Mouse (Mus musculus) bone marrow macrophage, adult 2 months (primary cell): ENCODE results near the gene Zbtb5. TPM values are rescaled to one million over a fixed set of nuclear protein-coding genes. Genes with fewer than 3 reads are reported as not detected.
A peak's percentile ranks its signal among the peaks of the same experiment; 100 is the strongest.

ENCODE experiments used
- H3K27ac ChIP-seq: 2 replicates; pipeline ENCODE4 v1.5.1; 2012; ENCODE audit warnings: low read depth, low read length; ENCODE audit not compliant: insufficient read depth
- H3K4me1 ChIP-seq: 2 replicates; pipeline ENCODE4 v1.6.1; 2012; ENCODE audit warnings: low read length; ENCODE audit not compliant: control insufficient read depth, insufficient read depth
- H3K4me3 ChIP-seq: 2 replicates; pipeline ENCODE4 v1.5.1; 2012; ENCODE audit warnings: mild to moderate bottlenecking, low read length, moderate library complexity; ENCODE audit not compliant: insufficient read depth
- CTCF ChIP-seq: IDR thresholded peaks from 2 replicates; pipeline ENCODE4 v1.5.1; 2012; ENCODE audit warnings: low read depth, mild to moderate bottlenecking, low read length, moderate library complexity
- POLR2A ChIP-seq: IDR thresholded peaks from 2 replicates; pipeline ENCODE4 v1.6.1; 2012; ENCODE audit warnings: mild to moderate bottlenecking, low read depth, low read length, borderline replicate concordance
- polyA plus RNA-seq: library from polyadenylated mRNA; stranded (reverse); fragments of >200 nt; gene quantifications from 2 replicates; pipeline ENCODE4 v1.2.4, GENCODE M21; 2012; ENCODE audit not compliant: missing spikeins, insufficient read depth, insufficient read length

The Zbtb5 gene
- polyA plus RNA-seq, 1 experiment, result 7.3 TPM

DNA sequence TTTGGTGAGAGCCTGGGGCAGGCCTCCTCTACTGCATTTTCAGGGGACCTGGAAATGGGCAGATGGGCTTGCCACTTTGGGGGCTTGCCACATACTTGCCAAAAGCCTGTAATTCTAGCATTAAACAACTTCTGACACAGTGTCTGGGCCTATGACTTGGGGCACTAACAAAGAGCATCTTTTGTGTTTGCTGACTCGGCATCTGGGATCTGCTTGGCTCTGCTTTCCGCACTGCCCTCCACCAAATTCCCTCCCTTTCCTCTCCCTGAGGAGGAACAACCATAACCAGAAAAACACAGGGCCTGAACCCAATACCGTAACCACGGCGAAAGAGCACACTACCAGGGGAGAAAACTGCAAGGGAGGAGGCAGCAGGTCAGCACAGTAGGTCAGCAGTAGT, 21.7 kb downstream of the Zbtb5 start:
- H3K27ac ChIP-seq, result no peak overlapping the region
- TF ChIP-seq POLR2A, result no peak
- no peak for TF ChIP-seq CTCF

DNA sequence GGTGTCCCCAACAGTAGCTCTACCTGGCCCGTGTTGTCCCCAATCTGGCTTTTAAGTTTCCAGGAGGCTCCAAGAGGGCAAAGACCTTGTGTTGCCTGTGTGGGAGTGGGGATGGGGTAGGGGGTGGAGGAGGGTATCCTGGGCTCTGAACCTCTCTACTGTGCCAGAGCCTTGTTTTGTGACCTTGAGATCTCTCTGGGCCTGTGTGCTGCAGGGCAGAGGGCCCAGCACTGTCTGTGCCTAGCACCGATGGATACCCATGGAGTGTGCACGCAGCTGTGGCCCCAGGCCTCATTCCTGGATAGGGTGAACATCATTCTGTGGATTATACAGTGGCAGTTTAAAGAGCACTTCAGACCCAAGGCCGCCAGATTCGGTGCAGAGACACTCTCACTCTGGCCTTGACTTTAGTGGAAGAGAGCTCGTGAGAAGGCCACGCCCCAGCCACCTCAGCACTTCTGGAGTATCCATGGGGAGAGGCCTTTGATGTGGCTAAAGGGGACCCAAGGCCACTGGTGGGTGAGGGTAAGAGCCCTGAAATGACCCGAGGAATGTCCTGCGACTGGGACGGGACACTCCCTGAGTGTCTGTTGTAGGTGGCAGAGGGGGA, 29.0 kb downstream of the Zbtb5 start:
- no peak overlapping the region for H3K27ac ChIP-seq
- H3K4me1 ChIP-seq, result peaks cover 8% of the 10 kb centered on the region
- H3K4me3 ChIP-seq, result no peak overlapping the region
- no peak for TF ChIP-seq POLR2A
- no peak for TF ChIP-seq CTCF

More for the DNA sequence above, 21.7 kb downstream of the Zbtb5 start:
- Histone ChIP-seq H3K4me3 (no peak overlapping the region), H3K4me1 (no peaks in the 10 kb centered on the region)

DNA sequence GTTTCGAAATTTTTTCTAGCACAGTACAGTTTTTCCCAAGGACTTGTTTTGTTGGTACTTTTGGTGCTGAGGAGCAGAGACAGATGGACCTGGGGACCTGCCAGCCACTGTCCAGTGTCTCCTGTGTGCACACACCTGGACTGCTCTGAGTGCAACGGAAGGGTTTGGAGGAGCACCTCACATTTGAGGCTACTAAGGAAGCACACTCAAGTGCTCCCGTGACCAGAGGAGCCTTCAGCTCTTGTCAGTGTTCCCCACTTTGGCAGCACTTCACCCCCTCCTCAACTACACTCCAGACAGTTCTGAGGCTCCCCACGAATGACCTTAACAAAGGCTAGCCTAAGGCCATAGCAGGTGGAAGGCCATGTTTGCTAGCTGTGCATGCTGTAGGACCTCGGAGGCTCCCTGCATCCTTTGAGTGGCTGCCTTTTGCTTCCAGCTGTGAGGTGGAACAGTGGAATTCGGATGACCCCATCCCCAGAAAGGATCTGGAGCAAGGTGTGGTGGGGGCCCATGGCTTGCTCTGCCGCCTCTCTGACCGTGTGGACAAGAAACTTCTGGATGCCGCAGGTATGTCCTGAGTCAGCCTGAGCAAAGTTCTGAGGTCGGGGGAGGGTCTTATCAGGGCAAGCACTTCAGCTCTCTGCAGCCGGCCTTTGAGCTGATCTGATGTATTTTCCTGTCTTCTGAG, 29.6 kb downstream of the Zbtb5 start:
- peaks cover 8% of the 10 kb centered on the region for H3K4me1 ChIP-seq
- no peak overlapping the region for H3K27ac ChIP-seq
- no peak overlapping the region for H3K4me3 ChIP-seq
- no peak for TF ChIP-seq CTCF
- no peak for TF ChIP-seq POLR2A

DNA sequence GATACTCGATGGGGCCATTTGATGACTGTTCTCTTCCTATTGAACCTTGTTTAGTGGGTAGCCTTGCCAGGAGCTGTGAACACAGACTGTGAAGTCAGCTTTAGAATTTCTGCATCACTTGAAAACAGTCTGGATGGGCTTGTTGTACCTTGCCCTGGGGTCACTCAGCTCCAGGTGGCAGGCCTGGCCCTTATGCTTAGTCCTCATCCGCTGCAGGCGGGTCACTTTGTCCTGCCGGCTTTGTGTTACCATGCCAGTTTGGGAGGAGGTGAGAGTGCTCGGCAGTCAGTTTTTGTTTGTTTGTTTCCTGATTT, 30.3 kb downstream of the Zbtb5 start:
- peaks cover 8% of the 10 kb centered on the region for H3K4me1 ChIP-seq
- TF ChIP-seq POLR2A, result no peak
- TF ChIP-seq CTCF, result no peak
- H3K27ac ChIP-seq, result no peak overlapping the region
- H3K4me3 ChIP-seq, result peak overlapping the region; percentile 93

DNA sequence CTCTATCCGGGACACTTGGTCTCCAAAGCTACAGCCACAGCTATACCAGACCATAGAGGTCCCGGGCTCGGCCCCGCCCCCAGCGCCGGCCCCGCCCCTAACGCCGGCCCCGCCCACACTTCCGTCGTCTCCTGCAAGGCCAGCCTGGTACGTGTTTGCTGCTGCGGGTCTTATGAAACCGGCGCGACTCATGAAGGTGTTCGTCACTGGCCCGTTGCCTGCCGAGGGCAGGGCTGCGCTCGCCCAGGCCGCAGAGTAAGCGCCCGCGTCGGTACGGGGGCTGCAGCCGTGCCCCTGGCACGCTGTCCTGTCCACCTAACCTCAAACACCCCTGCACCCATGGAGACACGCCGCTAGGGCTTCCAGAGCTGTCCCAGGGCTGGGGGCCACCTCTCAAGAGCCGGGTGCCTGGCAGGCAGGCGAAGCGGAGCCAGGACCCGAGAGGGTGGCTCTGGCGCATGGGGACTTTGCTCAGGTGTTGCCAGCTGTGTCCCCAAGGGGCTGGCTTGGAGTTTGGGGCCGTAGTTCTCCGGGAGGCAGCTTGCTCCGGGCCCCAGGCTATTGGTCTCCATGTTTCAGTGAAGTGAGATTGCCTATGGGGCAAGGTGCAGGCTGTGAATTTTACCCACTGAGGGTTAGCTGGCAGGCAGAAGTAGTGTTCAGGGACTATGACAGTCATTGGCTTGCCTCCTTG, 30.8 kb downstream of the Zbtb5 start, which contains the start of gene Grhpr:
Gene Grhpr, plus strand, starts transcription at position 116 of the 694 bp plus-strand sequence.
- H3K27ac ChIP-seq, result no peak within 1 kb of the TSS
- H3K4me3 ChIP-seq, result peak within 1 kb of the TSS; percentile 93
- TF ChIP-seq POLR2A, result no peak
- no peak for TF ChIP-seq CTCF
- peaks cover 8% of the 10 kb centered on the region for H3K4me1 ChIP-seq

DNA sequence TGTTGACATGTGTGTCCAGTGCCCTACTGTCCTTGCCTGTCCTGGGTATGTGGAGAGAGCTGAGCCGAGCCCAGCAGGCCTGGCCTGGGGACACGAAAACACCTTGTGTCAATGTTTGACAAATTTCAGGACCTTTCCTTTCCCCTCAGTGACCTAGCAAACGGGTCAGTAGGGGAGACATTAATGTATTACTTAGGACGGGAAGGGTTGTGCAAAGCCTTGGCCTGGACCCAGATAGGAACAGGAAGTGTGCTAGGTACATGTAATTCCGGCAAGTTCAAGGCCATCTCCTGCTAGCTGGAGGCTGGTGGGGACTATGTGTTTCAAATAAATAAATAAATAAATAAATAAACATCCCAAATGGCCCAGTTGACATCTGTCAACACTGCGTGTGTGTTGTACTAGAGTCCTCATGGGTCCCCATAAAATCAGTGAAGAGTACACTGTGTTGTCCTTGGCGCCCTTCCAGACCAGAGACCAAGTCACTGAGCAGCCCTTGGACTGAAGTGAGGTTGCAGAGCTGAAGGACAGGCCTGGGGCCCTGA, 32.3 kb downstream of the Zbtb5 start:
- no peak overlapping the region for H3K27ac ChIP-seq
- TF ChIP-seq POLR2A (no peak), CTCF (no peak)
- peaks cover 8% of the 10 kb centered on the region for H3K4me1 ChIP-seq
- H3K4me3 ChIP-seq, result no peak overlapping the region

DNA sequence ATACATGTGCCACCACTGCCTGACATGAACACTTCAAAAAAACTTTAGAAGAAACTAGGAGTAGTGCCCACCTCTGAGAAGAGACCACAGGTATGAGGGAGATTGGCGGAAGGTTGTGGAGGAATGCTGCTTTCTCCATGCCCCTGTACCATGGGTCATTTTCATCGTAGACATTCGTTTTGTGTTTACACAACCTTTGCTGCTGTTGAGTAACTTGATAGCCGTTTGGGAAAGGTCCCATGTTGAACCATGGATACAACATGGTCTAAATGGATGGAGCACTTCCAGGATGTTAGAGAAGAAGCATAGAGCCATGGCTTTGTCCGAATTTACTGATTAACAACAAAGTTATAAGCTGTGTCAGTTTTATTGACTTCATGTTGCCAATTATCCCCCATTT, 34.0 kb downstream of the Zbtb5 start:
- TF ChIP-seq POLR2A (no peak), CTCF (no peak)
- H3K27ac ChIP-seq, result no peak overlapping the region
- H3K4me1 ChIP-seq, result peaks cover 8% of the 10 kb centered on the region
- no peak overlapping the region for H3K4me3 ChIP-seq

DNA sequence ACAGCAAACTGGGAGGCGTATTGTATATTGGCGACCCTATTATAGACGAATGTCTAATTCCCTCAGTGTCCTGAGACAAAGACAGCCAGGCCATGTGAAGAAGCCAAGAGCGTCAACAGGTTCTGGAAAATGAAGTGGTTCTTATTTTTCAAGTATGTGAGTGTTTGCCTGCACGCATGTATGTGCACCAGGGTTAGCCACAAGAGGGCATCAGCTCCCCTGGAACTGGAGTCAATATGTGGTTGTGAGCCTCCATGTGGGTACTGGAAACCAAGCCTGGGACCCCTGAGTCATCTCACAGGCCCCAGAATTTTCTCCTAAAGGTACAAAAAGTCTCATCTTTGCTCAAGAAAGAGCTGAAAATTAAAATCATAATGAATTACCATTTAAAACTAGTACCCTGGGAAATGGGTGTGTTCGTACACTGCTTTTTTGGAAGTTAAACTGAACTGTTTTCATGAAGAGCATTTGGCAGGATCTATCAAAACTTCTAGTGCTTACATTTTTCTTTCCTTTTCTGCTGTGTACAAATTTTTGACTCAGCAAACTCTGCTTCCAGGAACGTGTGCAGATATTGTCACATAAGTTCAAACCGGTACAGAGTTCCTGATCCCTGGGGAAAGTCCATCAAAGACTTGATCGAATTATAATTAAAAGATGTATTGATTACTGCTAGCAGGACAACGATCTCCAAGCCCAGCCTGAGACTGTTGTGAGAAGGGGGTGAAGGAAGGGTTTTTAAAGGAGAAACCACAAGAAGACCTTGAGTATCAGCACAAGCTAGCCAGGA, 35.1 kb downstream of the Zbtb5 start:
- TF ChIP-seq POLR2A (no peak), CTCF (no peak)
- peaks cover 8% of the 10 kb centered on the region for H3K4me1 ChIP-seq
- H3K4me3 ChIP-seq, result no peak overlapping the region
- no peak overlapping the region for H3K27ac ChIP-seq

DNA sequence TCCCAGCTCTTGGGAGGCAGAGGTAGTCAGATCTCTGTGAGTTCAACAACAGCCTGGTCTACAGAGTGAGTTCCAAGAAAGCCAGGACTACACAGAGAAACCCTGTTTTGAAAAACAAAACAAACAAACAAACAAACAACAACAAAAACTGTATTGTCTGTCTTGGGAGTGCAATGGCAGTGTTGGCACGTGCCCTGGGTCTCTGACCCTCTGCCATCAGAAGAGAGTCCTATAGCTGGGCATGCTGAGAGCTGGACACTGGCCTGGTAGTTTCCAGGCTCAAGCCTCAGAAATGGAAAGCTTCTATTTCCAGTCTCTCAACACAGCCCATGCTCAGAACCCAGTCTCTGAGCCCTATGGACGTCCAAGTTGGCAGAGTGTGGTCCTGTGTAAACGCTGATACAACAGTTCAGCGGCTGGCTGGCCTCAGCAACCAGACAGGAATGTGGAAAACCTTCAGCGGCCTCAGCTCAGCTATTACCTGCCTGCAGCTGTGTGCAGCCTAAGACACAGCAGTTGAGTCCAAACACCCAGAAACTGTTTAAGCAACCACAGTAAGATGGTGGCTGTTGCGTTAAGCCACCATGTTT, 36.1 kb downstream of the Zbtb5 start:
- H3K4me3 ChIP-seq, result no peak overlapping the region
- no peak overlapping the region for H3K27ac ChIP-seq
- TF ChIP-seq POLR2A, result no peak
- no peak for TF ChIP-seq CTCF
- H3K4me1 ChIP-seq, result peaks cover 4% of the 10 kb centered on the region; the same call in 1 of the 2 replicates

DNA sequence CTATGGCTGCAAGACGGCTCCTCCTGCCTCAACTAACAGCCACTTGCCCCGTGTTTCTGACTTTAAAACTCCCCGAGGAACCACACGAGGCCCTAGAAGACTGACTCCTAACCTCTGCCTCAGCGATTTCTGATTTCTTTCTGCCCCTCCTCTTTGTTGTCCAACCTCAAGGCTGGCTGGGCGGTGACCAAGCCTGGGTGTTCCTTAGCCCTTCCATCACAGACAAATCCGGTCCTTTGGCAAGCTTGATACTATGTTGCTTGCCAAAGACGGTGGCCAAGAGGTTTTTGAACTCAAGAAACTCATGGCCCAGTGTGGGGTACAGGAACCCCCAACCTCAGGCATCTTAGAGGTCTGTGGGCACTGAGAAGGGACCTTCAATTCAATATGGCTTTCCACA, 37.9 kb downstream of the Zbtb5 start:
- no peak overlapping the region for H3K4me3 ChIP-seq
- H3K27ac ChIP-seq, result no peak overlapping the region
- TF ChIP-seq POLR2A (no peak), CTCF (no peak)
- H3K4me1 ChIP-seq, result no peaks in the 10 kb centered on the region
